Mouse (Mus musculus) liver, embryonic 16.5 days (tissue): Measurements from ENCODE around the gene H2afz. TPM values are rescaled to one million over a fixed set of nuclear protein-coding genes. Genes with fewer than 3 reads are reported as not detected.
A peak's percentile ranks its signal among the peaks of the same experiment; 100 is the strongest.
"Not testable (repeated sequence)": the region's sequence is repeated elsewhere in the genome, so short reads cannot be mapped to it uniquely, and the experiment has no call there.

Source experiments
- ATAC-seq: fragments of 200-750 bp; cut with Nextera tagmentation; 2 replicates; pipeline ENCODE4 v1.8.0; 2017; ENCODE audit warnings: low read depth, mild to moderate bottlenecking, moderate number of reproducible peaks, moderate library complexity
- H3K27ac ChIP-seq: fragments of 300-500 bp; sonication (generic); 2 replicates; pipeline ENCODE4 v1.5.1; 2014; ENCODE audit warnings: mild to moderate bottlenecking, low read length
- H3K27me3 ChIP-seq: fragments of 300-500 bp; sonication (generic); 2 replicates; pipeline ENCODE4 v1.6.1; 2014; ENCODE audit warnings: low read depth, low read length, mixed read lengths; ENCODE audit not compliant: control insufficient read depth, insufficient read depth
- H3K36me3 ChIP-seq: fragments of 300-500 bp; sonication (generic); 2 replicates; pipeline ENCODE4 v1.6.1; 2014; ENCODE audit warnings: mild to moderate bottlenecking; ENCODE audit not compliant: control insufficient read depth, insufficient read depth
- H3K4me1 ChIP-seq: fragments of 300-500 bp; sonication (generic); 2 replicates; pipeline ENCODE4 v1.6.1; 2014; ENCODE audit warnings: low read depth, low read length, mixed read lengths; ENCODE audit not compliant: control insufficient read depth
- H3K4me2 ChIP-seq: fragments of 300-500 bp; sonication (generic); 2 replicates; pipeline ENCODE4 v1.6.1; 2014; ENCODE audit warnings: low read depth, low read length, mixed read lengths
- H3K4me3 ChIP-seq: fragments of 300-500 bp; sonication (generic); 2 replicates; pipeline ENCODE4 v1.5.1; 2014; ENCODE audit warnings: low read depth, mild to moderate bottlenecking, low read length
- H3K9ac ChIP-seq: fragments of 300-500 bp; sonication (generic); 2 replicates; pipeline ENCODE4 v1.6.1; 2014; ENCODE audit warnings: low read depth, low read length
- H3K9me3 ChIP-seq: fragments of 300-500 bp; sonication (generic); replicated peaks from 2 replicates; pipeline ENCODE4 v1.6.1; 2016; ENCODE audit warnings: low read length; ENCODE audit not compliant: control insufficient read depth
- WGBS: fragments of 180-500 bp; shearing (Covaris S2); extraction: QIAGEN DNeasy Blood & Tissue Kit; methylation state at CpG from one replicate; pipeline ENCODE4 v1.1.7; 2014; ENCODE audit not compliant: insufficient replicate concordance; 5-methylcytosine and 5-hydroxymethylcytosine counted together
- polyA plus RNA-seq: library from polyadenylated mRNA; unstranded; fragments of >200 nt; fragmentation: Nextera tagmentation; extraction: Ambion mirVana; gene quantifications from 2 replicates; pipeline ENCODE4 v1.2.1, GENCODE M21; 2015

H2afz gene
- polyA plus RNA-seq, 1 experiment from 2014 or later: 801 TPM

- H3K9me3 ChIP-seq: no peaks in the 10 kb centered on the region
- H3K27ac ChIP-seq: no peak overlapping the region
- no peak for ATAC-seq
Observed at GRCm38 (mm10) chr3:137838160-137838559, 26.1 kb upstream of the H2afz start.

GRCm38 (mm10) chr3:137842944-137843343 is 21.3 kb upstream of the H2afz start:
- H3K4me3 ChIP-seq: peak overlapping the region; percentile 6; the same call in 1 of the 2 replicates
- H3K27me3 ChIP-seq: no peaks in the 10 kb centered on the region
- no peak overlapping the region for H3K27ac ChIP-seq
- no peak overlapping the region for H3K4me2 ChIP-seq
- no peak overlapping the region for H3K9ac ChIP-seq
- H3K4me1 ChIP-seq: peaks cover 5% of the 10 kb centered on the region
- H3K36me3 ChIP-seq: no peaks in the 10 kb centered on the region
- ATAC-seq: peak; percentile 72
- no peaks in the 10 kb centered on the region for H3K9me3 ChIP-seq
- WGBS: 70% methylated on average over 1 of the region's 1 CpGs

More at GRCm38 (mm10) chr3:137838160-137838559, 26.1 kb upstream of the H2afz start:
- no peak overlapping the region for H3K4me2 ChIP-seq
- H3K4me3 ChIP-seq: no peak overlapping the region
- no peaks in the 10 kb centered on the region for H3K36me3 ChIP-seq
- H3K9ac ChIP-seq: no peak overlapping the region
- no peaks in the 10 kb centered on the region for H3K4me1 ChIP-seq
- no peaks in the 10 kb centered on the region for H3K27me3 ChIP-seq

GRCm38 (mm10) chr3:137844263-137844662 is 20.0 kb upstream of the H2afz start:
- H3K4me3 ChIP-seq: no peak overlapping the region

GRCm38 (mm10) chr3:137846552-137846951 is 17.7 kb upstream of the H2afz start:
- H3K27me3 ChIP-seq: no peaks in the 10 kb centered on the region
- no peaks in the 10 kb centered on the region for H3K9me3 ChIP-seq
- 31% methylated on average over 5 of the region's 5 CpGs for WGBS
- peaks cover 5% of the 10 kb centered on the region for H3K4me1 ChIP-seq
- no peak overlapping the region for H3K4me3 ChIP-seq
- H3K4me2 ChIP-seq: no peak overlapping the region
- no peak overlapping the region for H3K27ac ChIP-seq
- no peaks in the 10 kb centered on the region for H3K36me3 ChIP-seq
- ATAC-seq: no peak
- H3K9ac ChIP-seq: no peak overlapping the region

More at GRCm38 (mm10) chr3:137844263-137844662, 20.0 kb upstream of the H2afz start:
- H3K4me1 ChIP-seq: peaks cover 5% of the 10 kb centered on the region
- no peak overlapping the region; the same call in 1 of the 2 replicates for H3K4me2 ChIP-seq
- no peaks in the 10 kb centered on the region for H3K27me3 ChIP-seq
- H3K9ac ChIP-seq: no peak overlapping the region
- no peaks in the 10 kb centered on the region for H3K36me3 ChIP-seq
- peak; percentile 87 for ATAC-seq
- 65% methylated on average over 3 of the region's 3 CpGs for WGBS
- H3K27ac ChIP-seq: no peak overlapping the region; the same call in 1 of the 2 replicates
- H3K9me3 ChIP-seq: no peaks in the 10 kb centered on the region

- 71% methylated on average over 9 of the region's 9 CpGs for WGBS
- no peak for ATAC-seq
- no peak overlapping the region for H3K9ac ChIP-seq
Observed at GRCm38 (mm10) chr3:137848354-137848753, 15.9 kb upstream of the H2afz start.

GRCm38 (mm10) chr3:137849697-137850096 is 14.6 kb upstream of the H2afz start:
- WGBS: 68% methylated on average over 5 of the region's 5 CpGs
- Histone ChIP-seq H3K4me1 (no peaks in the 10 kb centered on the region; the same call in 1 of the 2 replicates), H3K4me3 (no peak overlapping the region), H3K4me2 (no peak overlapping the region), H3K27ac (no peak overlapping the region), H3K36me3 (no peaks in the 10 kb centered on the region), H3K27me3 (no peaks in the 10 kb centered on the region), H3K9ac (no peak overlapping the region), H3K9me3 (0 out of 2 replicates have a peak, but pooled peaks cover 2% of the 10 kb centered on the region)
- ATAC-seq: peak; percentile 81

More at GRCm38 (mm10) chr3:137848354-137848753, 15.9 kb upstream of the H2afz start:
- Histone ChIP-seq H3K9me3 (0 out of 2 replicates have a peak, but pooled peaks cover 2% of the 10 kb centered on the region), H3K4me2 (no peak overlapping the region), H3K4me3 (no peak overlapping the region), H3K27ac (no peak overlapping the region), H3K4me1 (peaks cover 5% of the 10 kb centered on the region), H3K36me3 (no peaks in the 10 kb centered on the region), H3K27me3 (no peaks in the 10 kb centered on the region)

GRCm38 (mm10) chr3:137851196-137851595 is 13.1 kb upstream of the H2afz start:
- H3K4me1 ChIP-seq: no peaks in the 10 kb centered on the region
- no peak overlapping the region for H3K4me2 ChIP-seq
- no peak overlapping the region for H3K9ac ChIP-seq
- H3K4me3 ChIP-seq: no peak overlapping the region
- no peaks in the 10 kb centered on the region for H3K27me3 ChIP-seq
- H3K9me3 ChIP-seq: 0 out of 2 replicates have a peak, but pooled peaks cover 2% of the 10 kb centered on the region
- H3K27ac ChIP-seq: no peak overlapping the region
- WGBS: 71% methylated on average over 2 of the region's 2 CpGs
- no peak for ATAC-seq
- H3K36me3 ChIP-seq: no peaks in the 10 kb centered on the region

GRCm38 (mm10) chr3:137853011-137853410 is 11.3 kb upstream of the H2afz start:
- not testable (repeated sequence) for H3K27ac ChIP-seq, H3K9me3 ChIP-seq, H3K9ac ChIP-seq, H3K4me2 ChIP-seq, H3K36me3 ChIP-seq, ATAC-seq, H3K27me3 ChIP-seq, H3K4me1 ChIP-seq, H3K4me3 ChIP-seq
- WGBS: 63% methylated on average over 1 of the region's 1 CpGs

- Histone ChIP-seq H3K9me3 (0 out of 2 replicates have a peak, but pooled peaks cover 2% of the 10 kb centered on the region), H3K4me2 (no peak overlapping the region), H3K4me3 (no peak overlapping the region), H3K4me1 (no peaks in the 10 kb centered on the region; the same call in 1 of the 2 replicates), H3K9ac (no peak overlapping the region), H3K27ac (no peak overlapping the region), H3K27me3 (no peaks in the 10 kb centered on the region), H3K36me3 (no peaks in the 10 kb centered on the region)
- WGBS: 62% methylated on average over 3 of the region's 3 CpGs
- no peak for ATAC-seq
Observed at GRCm38 (mm10) chr3:137855328-137855727, 9.0 kb upstream of the H2afz start.
